Mouse (Mus musculus): ENCODE data around the gene Sytl3. TPM values are rescaled to one million over a fixed set of nuclear protein-coding genes. Genes with fewer than 3 reads are reported as not detected.

Gene Sytl3
- total and polyA plus RNA-seq, 3 experiments, result 27.6 to 73.2 (median 59.3) TPM

DNA sequence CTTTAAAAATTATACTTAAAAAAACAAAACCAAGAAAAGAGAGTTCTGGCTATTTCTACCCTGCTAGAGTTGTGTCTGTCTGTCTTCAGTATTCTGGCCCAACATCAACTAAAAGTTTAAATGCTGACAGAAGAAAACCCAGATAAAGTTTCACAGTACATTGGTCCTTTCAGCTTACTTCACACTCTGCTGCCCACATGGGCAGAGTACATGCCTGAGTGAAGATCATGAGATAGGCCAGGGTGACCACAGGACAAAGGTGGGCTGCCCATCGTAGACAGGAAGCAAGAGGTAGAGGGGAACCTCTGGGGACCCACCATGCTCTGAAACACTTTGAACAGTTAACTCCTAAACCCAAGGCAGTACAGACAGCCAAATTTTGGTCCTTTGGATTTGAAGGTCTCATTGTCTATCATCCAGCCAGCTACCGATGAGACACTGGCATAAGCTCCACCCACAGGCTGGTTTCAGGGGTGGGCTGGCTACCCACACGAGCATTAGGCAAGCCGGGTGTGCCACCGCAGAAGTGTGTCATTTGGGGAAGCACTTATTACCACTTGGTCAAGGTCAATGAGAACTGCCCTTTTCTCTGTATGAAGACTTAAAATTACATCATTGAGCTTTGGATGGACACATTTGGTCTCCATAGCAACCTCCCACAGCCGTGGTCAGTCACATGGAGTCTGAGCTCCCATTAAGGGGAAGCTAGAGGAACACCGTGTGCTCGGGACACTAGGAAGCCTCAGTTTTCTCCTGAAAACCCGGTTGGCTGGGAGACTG lies 87.7 kb downstream of the Sytl3 start:
- Histone ChIP-seq H3K27me3 (replicated peaks) (no peaks in the 10 kb centered on the region), H3K9ac (ENCODE audit: insufficient read depth, low read depth) (no peak overlapping the region), H3K4me3 (replicated peaks in 1 of 3; ENCODE audit: low read depth in 2 of 3, low read length in 2 of 3, poor library complexity in 1 of 3) (no peak overlapping the region), H3K9me3 (replicated peaks; ENCODE audit: low read length) (no peaks in the 10 kb centered on the region), H3K36me3 (replicated peaks in 1 of 2; ENCODE audit: control insufficient read depth in 1 of 2, insufficient read depth in 1 of 2, low read length in 1 of 2) (peaks cover 82 to 96% of the 10 kb centered on the region in 2 experiments), H3K4me2 (ENCODE audit: insufficient read depth, low read depth, poor library complexity, severe bottlenecking) (no peak overlapping the region), H3K27ac (ENCODE audit: insufficient read depth, low read depth) (no peak overlapping the region), H3K4me1 (ENCODE audit: control insufficient read depth in 1 of 2, insufficient read depth in 2 of 2) (peaks cover 0 to 20% of the 10 kb centered on the region in 2 experiments; a peak in 3 of 4 replicates), H3K79me2 (replicated peaks; ENCODE audit: control insufficient read depth, extremely low read depth, insufficient read depth, poor library complexity, severe bottlenecking) (no peaks in the 10 kb centered on the region)
- in situ Hi-C loops (cut with MboI; ENCODE audit: low pct_ligation_motif_present, low pct_unique_long_range_greater_than_20kb, low sequenced_read_pairs), result no loop called here
- dilution Hi-C loops (cut with MboI; ENCODE audit: extremely low pct_ligation_motif_present, extremely low pct_unique_long_range_greater_than_20kb, low sequenced_read_pairs), result no loop called here
- no peak for TF ChIP-seq MAFK (IDR thresholded peaks at IDR 0.05; ENCODE audit: insufficient replicate concordance, low read length)
- TF ChIP-seq CHD1 (IDR thresholded peaks at IDR 0.05; ENCODE audit: low read depth, low read length), result no peak
- no peak for TF ChIP-seq ELF1 (IDR thresholded peaks at IDR 0.05; ENCODE audit: low read depth, low read length)
- TF ChIP-seq CTCF (conservative IDR thresholded peaks at IDR 0.05 in 1 of 2, IDR thresholded peaks at IDR 0.05 in 1 of 2; ENCODE audit: low read depth in 2 of 2, low read length in 2 of 2), result no peak
- TF ChIP-seq JUN (IDR thresholded peaks at IDR 0.05; ENCODE audit: insufficient read depth, low read depth, low read length), result no peak
- no peak for TF ChIP-seq KAT2A (IDR thresholded peaks at IDR 0.05; ENCODE audit: insufficient replicate concordance, low read length)
- no peak for TF ChIP-seq MXI1 (IDR thresholded peaks at IDR 0.05; ENCODE audit: low read depth, low read length)
- no peak for TF ChIP-seq GABPA (IDR thresholded peaks at IDR 0.05; ENCODE audit: insufficient replicate concordance, low read depth, low read length)
- no peak for TF ChIP-seq TBP (conservative IDR thresholded peaks at IDR 0.05; ENCODE audit: low read depth, low read length)
- no peak for TF ChIP-seq MAZ (IDR thresholded peaks at IDR 0.05; ENCODE audit: low read depth, low read length)
- no peak for TF ChIP-seq NRF1 (IDR thresholded peaks at IDR 0.05; ENCODE audit: low read depth, low read length)
- TF ChIP-seq ZNF384 (IDR thresholded peaks at IDR 0.05; ENCODE audit: low read depth, low read length), result no peak
- TF ChIP-seq POLR2AphosphoS2 (IDR thresholded peaks at IDR 0.05; ENCODE audit: low read depth, low read length), result no peak
- TF ChIP-seq USF2 (conservative IDR thresholded peaks at IDR 0.05; ENCODE audit: low read depth, low read length), result no peak
- no peak for TF ChIP-seq NELFE (IDR thresholded peaks at IDR 0.05; ENCODE audit: low read depth, low read length)
- no peak for DNase-seq (ENCODE audit: extremely low read depth)

DNA sequence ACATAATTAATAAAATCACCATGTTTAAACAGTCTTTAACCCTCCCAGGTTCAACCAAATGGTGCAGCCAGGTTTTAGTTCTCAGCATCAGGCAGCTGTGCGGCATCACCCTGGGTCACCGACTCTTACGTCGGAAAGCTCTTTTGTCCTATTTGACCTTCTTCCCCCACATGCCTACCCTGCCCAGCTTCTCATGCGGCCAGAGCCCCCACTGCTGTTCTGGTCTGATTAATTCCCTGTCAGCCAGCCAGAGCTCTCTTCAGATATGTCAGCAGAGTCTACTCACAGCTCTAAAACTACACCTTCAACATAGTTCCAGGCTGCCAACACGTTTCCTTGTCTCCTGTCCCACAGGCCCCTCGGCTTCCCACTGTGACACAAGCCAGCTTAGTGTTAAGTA lies 88.6 kb downstream of the Sytl3 start:
- H3K4me3 ChIP-seq (replicated peaks in 1 of 3; ENCODE audit: low read depth in 2 of 3, low read length in 2 of 3, poor library complexity in 1 of 3), result no peak overlapping the region
- DNase-seq (ENCODE audit: extremely low read depth), result no peak
- no peak overlapping the region for H3K27ac ChIP-seq (ENCODE audit: insufficient read depth, low read depth)
- H3K4me1 ChIP-seq (ENCODE audit: control insufficient read depth in 1 of 2, insufficient read depth in 2 of 2), result peaks cover 0 to 15% of the 10 kb centered on the region in 2 experiments; a peak in 3 of 4 replicates
- peaks cover 82 to 96% of the 10 kb centered on the region in 2 experiments for H3K36me3 ChIP-seq (replicated peaks in 1 of 2; ENCODE audit: control insufficient read depth in 1 of 2, insufficient read depth in 1 of 2, low read length in 1 of 2)
- H3K4me2 ChIP-seq (ENCODE audit: insufficient read depth, low read depth, poor library complexity, severe bottlenecking), result no peak overlapping the region
- dilution Hi-C loops (cut with MboI; ENCODE audit: extremely low pct_ligation_motif_present, extremely low pct_unique_long_range_greater_than_20kb, low sequenced_read_pairs) (no loop called here), in situ Hi-C loops (cut with MboI; ENCODE audit: low pct_ligation_motif_present, low pct_unique_long_range_greater_than_20kb, low sequenced_read_pairs) (no loop called here)
- no peaks in the 10 kb centered on the region for H3K79me2 ChIP-seq (replicated peaks; ENCODE audit: control insufficient read depth, extremely low read depth, insufficient read depth, poor library complexity, severe bottlenecking)
- H3K27me3 ChIP-seq (replicated peaks), result no peaks in the 10 kb centered on the region
- no peak overlapping the region for H3K9ac ChIP-seq (ENCODE audit: insufficient read depth, low read depth)
- TF ChIP-seq RCOR1 (conservative IDR thresholded peaks at IDR 0.05; ENCODE audit: low read depth, low read length) (no peak), KAT2A (IDR thresholded peaks at IDR 0.05; ENCODE audit: insufficient replicate concordance, low read length) (no peak), ZC3H11A (IDR thresholded peaks at IDR 0.05; ENCODE audit: low read depth, low read length) (no peak)
- H3K9me3 ChIP-seq (replicated peaks; ENCODE audit: low read length), result no peaks in the 10 kb centered on the region

Data from CH12.LX (cell line).